Mouse (Mus musculus): ENCODE measurements around the gene Efhd2. TPM values are rescaled to one million over a fixed set of nuclear protein-coding genes. Genes with fewer than 3 reads are reported as not detected.
A peak's percentile ranks its signal among the peaks of the same experiment; 100 is the strongest.

Efhd2 gene
- polyA plus RNA-seq, 1 experiment from 2014 or later, result 53.8 TPM

DNA sequence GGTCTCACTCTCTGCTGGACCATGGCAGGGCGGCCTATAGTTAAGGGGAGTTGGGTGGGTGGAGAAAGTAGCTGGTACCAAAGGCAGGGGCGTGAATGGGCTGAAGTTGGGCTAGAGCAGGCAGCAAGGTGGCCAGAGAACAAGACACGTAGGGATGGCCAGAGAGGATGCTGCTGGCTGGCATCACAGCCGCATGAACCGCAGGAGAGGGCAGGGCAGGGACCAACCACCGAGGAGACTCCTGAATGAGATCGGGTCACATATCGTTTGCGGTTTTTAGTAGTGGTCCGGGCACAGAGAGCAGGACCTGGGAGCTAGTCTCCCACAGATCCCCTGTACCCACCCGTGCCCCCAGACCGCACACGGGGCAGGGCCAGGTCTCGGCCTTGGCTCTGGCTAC is 15.4 kb downstream of the Efhd2 start:
- Histone ChIP-seq H3K9me3 (ENCODE audit: control insufficient read depth, low read length) (no peaks in the 10 kb centered on the region), H3K27ac (replicated peaks; ENCODE audit: low read depth, low read length) (no peak overlapping the region), H3K27me3 (ENCODE audit: control insufficient read depth, insufficient read depth, low read length) (no peaks in the 10 kb centered on the region), H3K4me1 (ENCODE audit: control insufficient read depth, insufficient read depth, low read length) (no peaks in the 10 kb centered on the region), H3K9ac (replicated peaks; ENCODE audit: low read length) (no peak overlapping the region), H3K36me3 (ENCODE audit: control insufficient read depth, insufficient read depth, low read length) (peaks cover 30% of the 10 kb centered on the region), H3K4me2 (ENCODE audit: low read length) (no peak overlapping the region), H3K4me3 (replicated peaks; ENCODE audit: low read depth, low read length) (no peak overlapping the region)
- WGBS, result 93% methylated on average over 14 of the region's 14 CpGs
- no peak for ATAC-seq (ENCODE audit: low FRiP score, low TSS enrichment)
- DNase-seq, result no peak

DNA sequence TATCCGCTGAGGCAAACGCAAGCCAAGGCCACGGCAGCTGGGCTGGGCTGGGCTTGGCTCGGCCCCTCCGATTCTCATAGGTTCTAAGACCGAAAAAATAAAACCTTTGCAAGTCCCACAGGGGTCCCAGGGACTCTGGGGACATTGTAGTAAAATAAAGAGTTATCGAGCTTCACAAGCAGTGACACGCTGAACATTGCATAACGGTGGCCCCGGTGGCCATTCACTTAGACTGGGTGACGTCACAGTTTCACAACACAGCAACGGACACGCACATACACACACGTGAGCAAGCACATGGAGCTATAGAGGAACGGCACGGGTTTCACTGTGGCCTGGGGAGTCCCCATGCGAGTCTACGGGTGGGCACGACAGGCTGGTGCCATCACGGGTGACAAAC is 16.2 kb downstream of the Efhd2 start:
- Histone ChIP-seq H3K36me3 (ENCODE audit: control insufficient read depth, insufficient read depth, low read length) (peaks cover 30% of the 10 kb centered on the region), H3K4me2 (ENCODE audit: low read length) (no peak overlapping the region), H3K27me3 (ENCODE audit: control insufficient read depth, insufficient read depth, low read length) (no peaks in the 10 kb centered on the region), H3K27ac (replicated peaks; ENCODE audit: low read depth, low read length) (no peak overlapping the region), H3K9me3 (ENCODE audit: control insufficient read depth, low read length) (no peaks in the 10 kb centered on the region), H3K4me3 (replicated peaks; ENCODE audit: low read depth, low read length) (no peak overlapping the region), H3K4me1 (ENCODE audit: control insufficient read depth, insufficient read depth, low read length) (no peaks in the 10 kb centered on the region), H3K9ac (replicated peaks; ENCODE audit: low read length) (no peak overlapping the region)
- no peak for ATAC-seq (ENCODE audit: low FRiP score, low TSS enrichment)
- no peak for DNase-seq
- WGBS, result 93% methylated on average over 20 of the region's 20 CpGs

DNA sequence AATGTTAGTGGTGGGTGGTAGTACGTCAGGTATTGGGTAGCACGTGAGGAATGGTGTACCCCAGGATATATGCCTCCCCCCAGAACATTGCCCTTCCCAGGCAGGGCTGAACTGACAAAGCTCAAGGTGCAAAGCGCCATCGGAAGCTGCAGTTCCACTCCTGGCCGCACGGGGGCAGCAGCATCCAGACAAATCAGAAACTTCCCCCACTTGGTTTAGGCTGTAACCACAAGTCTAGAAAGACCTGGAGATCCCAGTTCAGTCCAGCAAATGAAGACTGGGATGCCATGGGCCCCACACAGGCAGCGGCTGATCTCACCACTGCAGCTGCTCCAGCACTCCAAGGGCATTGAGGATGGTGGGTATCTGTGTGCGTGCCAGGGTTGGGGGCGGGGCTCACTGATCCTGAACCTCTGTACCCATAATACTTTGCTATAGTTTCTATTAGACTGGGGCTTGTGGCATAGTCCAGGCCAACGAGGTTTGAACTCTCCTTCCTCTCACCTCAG is 17.2 kb downstream of the Efhd2 start:
- H3K4me1 ChIP-seq (ENCODE audit: control insufficient read depth, insufficient read depth, low read length), result no peaks in the 10 kb centered on the region
- 16% methylated on average over 10 of the region's 10 CpGs for WGBS
- no peak overlapping the region for H3K4me2 ChIP-seq (ENCODE audit: low read length)
- ATAC-seq (ENCODE audit: low FRiP score, low TSS enrichment) (peak; percentile 67; the same call in 1 of the 2 replicates), DNase-seq (peak; percentile 90)
- no peak overlapping the region; the same call in 1 of the 2 replicates for H3K9ac ChIP-seq (replicated peaks; ENCODE audit: low read length)
- no peaks in the 10 kb centered on the region for H3K9me3 ChIP-seq (ENCODE audit: control insufficient read depth, low read length)
- H3K4me3 ChIP-seq (replicated peaks; ENCODE audit: low read depth, low read length), result no peak overlapping the region
- peaks cover 30% of the 10 kb centered on the region for H3K36me3 ChIP-seq (ENCODE audit: control insufficient read depth, insufficient read depth, low read length)
- H3K27me3 ChIP-seq (ENCODE audit: control insufficient read depth, insufficient read depth, low read length), result no peaks in the 10 kb centered on the region
- H3K27ac ChIP-seq (replicated peaks; ENCODE audit: low read depth, low read length), result peak overlapping the region; percentile 32; the same call in 1 of the 2 replicates

DNA sequence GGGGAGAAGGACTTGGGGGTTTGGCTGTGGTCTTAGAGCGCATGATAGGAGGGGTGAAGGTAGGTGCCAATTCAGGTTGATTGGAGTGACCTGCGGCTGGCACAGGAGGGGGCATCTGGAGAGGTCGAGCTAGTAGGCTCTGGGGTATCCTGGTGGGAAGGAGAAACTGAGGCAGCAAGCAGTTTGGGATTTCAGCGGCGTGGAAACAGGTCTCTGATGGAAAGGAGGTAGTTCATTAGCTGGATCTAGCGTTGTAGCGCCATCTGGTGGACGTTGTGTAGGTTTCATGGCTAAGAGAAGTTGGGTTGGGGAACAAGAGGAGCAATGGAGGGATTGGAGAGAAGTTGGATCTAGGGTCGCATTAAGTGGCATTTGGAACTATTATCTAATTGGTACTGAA is 21.3 kb downstream of the Efhd2 start:
- no peaks in the 10 kb centered on the region for H3K36me3 ChIP-seq (ENCODE audit: control insufficient read depth, insufficient read depth, low read length)
- H3K4me3 ChIP-seq (replicated peaks; ENCODE audit: low read depth, low read length), result no peak overlapping the region
- no peak overlapping the region for H3K27ac ChIP-seq (replicated peaks; ENCODE audit: low read depth, low read length)

DNA sequence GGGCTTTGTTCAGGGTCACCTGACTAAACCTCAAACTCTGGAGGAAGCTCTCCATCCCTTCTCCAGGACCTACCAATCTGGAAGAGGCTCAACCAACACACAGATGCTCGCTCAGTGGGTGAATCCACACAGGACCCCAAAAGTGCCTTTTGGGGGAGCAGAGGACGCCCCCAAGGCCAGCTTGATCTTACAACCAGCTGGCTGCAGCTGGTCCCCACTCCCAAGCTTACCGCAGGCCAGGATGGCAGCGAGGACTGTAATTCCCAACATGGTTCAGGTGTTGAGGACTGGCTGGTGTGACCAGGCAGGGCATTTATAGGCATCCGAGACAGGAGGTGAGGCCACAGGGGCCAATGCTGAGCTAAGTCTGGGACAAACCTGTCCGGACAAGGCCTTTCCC is 28.7 kb downstream of the Efhd2 start, which contains the start of gene Ctrc:
Ctrc (minus strand) TSS at position 361 of the 400 bp plus-strand sequence.
- H3K27ac ChIP-seq (replicated peaks; ENCODE audit: low read depth, low read length), result no peak within 1 kb of the TSS
- 83% methylated on average over 6 of the region's 6 CpGs for WGBS
- H3K9me3 ChIP-seq (ENCODE audit: control insufficient read depth, low read length), result no peaks in the 10 kb centered on the region
- H3K4me1 ChIP-seq (ENCODE audit: control insufficient read depth, insufficient read depth, low read length), result no peaks in the 10 kb centered on the region
- no peak within 1 kb of the TSS for H3K4me2 ChIP-seq (ENCODE audit: low read length)
- no peak within 1 kb of the TSS for H3K9ac ChIP-seq (replicated peaks; ENCODE audit: low read length)
- no peaks in the 10 kb centered on the region for H3K36me3 ChIP-seq (ENCODE audit: control insufficient read depth, insufficient read depth, low read length)
- no peaks in the 10 kb centered on the region for H3K27me3 ChIP-seq (ENCODE audit: control insufficient read depth, insufficient read depth, low read length)
- no peak for DNase-seq
- H3K4me3 ChIP-seq (replicated peaks; ENCODE audit: low read depth, low read length), result no peak within 1 kb of the TSS
- ATAC-seq (ENCODE audit: low FRiP score, low TSS enrichment), result no peak

More for the DNA sequence above, 21.3 kb downstream of the Efhd2 start:
- ATAC-seq (ENCODE audit: low FRiP score, low TSS enrichment) (no peak), DNase-seq (peak; percentile 85)
- 76% methylated on average over 9 of the region's 9 CpGs for whole genome bisulfite sequencing
- no peak overlapping the region for H3K4me2 ChIP-seq (ENCODE audit: low read length)
- no peaks in the 10 kb centered on the region for H3K4me1 ChIP-seq (ENCODE audit: control insufficient read depth, insufficient read depth, low read length)
- H3K9ac ChIP-seq (replicated peaks; ENCODE audit: low read length), result no peak overlapping the region
- H3K9me3 ChIP-seq (ENCODE audit: control insufficient read depth, low read length), result no peaks in the 10 kb centered on the region
- H3K27me3 ChIP-seq (ENCODE audit: control insufficient read depth, insufficient read depth, low read length), result no peaks in the 10 kb centered on the region

DNA sequence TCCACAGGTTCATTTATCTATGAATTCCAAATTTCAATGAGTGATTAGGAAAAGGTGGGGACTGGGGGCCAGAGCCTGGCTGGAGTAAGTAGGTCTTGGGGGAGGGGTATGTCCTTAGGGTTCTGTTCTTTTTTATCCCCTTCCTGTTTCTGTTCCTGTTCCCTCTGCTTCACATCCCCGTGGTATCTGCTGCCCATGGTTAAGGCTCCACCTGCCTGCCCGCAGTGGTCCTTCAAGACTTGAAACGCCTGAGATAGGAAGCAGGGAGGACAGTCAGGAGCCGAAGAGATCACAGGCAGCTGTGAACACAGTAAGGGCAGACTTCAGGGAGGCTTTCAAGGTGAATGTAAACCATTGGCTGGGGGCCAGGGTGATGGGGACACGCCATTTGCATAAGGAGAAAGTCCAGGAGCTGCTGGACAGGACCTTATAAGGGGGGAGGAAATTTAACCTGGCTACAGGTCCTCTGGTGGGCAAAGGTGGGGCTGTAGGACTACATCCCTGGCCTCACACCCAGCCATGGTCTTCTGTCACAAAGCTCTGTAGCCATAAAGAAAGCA is 40.1 kb downstream of the Efhd2 start:
- no peak for ATAC-seq (ENCODE audit: low FRiP score, low TSS enrichment)
- Histone ChIP-seq H3K36me3 (ENCODE audit: control insufficient read depth, insufficient read depth, low read length) (no peaks in the 10 kb centered on the region), H3K27ac (replicated peaks; ENCODE audit: low read depth, low read length) (no peak overlapping the region), H3K27me3 (ENCODE audit: control insufficient read depth, insufficient read depth, low read length) (no peaks in the 10 kb centered on the region), H3K4me2 (ENCODE audit: low read length) (no peak overlapping the region), H3K4me3 (replicated peaks; ENCODE audit: low read depth, low read length) (no peak overlapping the region), H3K4me1 (ENCODE audit: control insufficient read depth, insufficient read depth, low read length) (no peaks in the 10 kb centered on the region), H3K9me3 (ENCODE audit: control insufficient read depth, low read length) (no peaks in the 10 kb centered on the region), H3K9ac (replicated peaks; ENCODE audit: low read length) (no peak overlapping the region)
- 66% methylated on average over 5 of the region's 5 CpGs for WGBS
- no peak for DNase-seq

DNA sequence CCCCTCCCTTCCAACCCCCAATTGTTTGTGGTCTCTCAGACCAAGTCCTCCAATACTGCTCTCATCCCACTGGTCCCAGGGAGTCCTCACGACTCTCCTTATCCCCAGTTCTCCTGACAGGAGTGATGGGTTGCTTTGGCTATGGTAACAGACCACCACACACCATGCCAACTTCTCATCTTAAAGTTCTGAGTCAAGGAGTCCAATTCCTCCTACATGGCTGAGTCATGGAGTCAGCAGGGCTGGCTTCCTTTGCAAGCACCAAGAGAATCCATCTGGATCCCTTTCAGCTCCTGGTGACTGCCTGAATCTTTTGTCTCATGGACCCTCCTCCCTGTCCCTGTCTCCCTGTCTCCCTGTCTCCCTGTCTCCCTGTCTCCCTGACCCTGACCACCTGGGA is 40.8 kb downstream of the Efhd2 start:
- Histone ChIP-seq H3K4me2 (ENCODE audit: low read length) (no peak overlapping the region), H3K4me1 (ENCODE audit: control insufficient read depth, insufficient read depth, low read length) (no peaks in the 10 kb centered on the region), H3K27ac (replicated peaks; ENCODE audit: low read depth, low read length) (no peak overlapping the region), H3K9me3 (ENCODE audit: control insufficient read depth, low read length) (no peaks in the 10 kb centered on the region), H3K4me3 (replicated peaks; ENCODE audit: low read depth, low read length) (no peak overlapping the region), H3K27me3 (ENCODE audit: control insufficient read depth, insufficient read depth, low read length) (no peaks in the 10 kb centered on the region), H3K9ac (replicated peaks; ENCODE audit: low read length) (no peak overlapping the region), H3K36me3 (ENCODE audit: control insufficient read depth, insufficient read depth, low read length) (no peaks in the 10 kb centered on the region)
- 45% methylated on average over 1 of the region's 1 CpGs for WGBS
- DNase-seq (no peak), ATAC-seq (ENCODE audit: low FRiP score, low TSS enrichment) (no peak)

DNA sequence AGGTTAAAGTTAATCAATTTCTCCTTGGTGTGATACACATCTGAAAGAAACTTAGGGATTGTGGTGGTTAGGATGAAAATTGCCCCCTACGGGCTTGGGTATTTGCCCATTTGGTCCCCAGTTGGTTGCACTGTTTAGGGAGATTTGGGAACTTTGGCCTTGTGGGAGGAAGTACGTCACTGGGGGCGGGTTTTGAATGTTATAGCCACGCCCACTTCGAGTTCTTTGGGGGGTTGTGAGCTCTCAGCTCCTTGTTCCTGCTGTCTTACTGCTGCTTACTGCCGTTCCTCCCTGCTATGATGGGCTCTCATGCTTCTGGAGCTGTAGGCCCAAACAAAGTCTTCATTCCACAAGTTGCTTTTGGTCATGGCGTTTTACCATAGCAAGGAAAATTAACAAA is 43.4 kb downstream of the Efhd2 start:
- Histone ChIP-seq H3K27me3 (ENCODE audit: control insufficient read depth, insufficient read depth, low read length) (no peaks in the 10 kb centered on the region), H3K27ac (replicated peaks; ENCODE audit: low read depth, low read length) (no peak overlapping the region), H3K4me2 (ENCODE audit: low read length) (no peak overlapping the region), H3K9ac (replicated peaks; ENCODE audit: low read length) (no peak overlapping the region), H3K9me3 (ENCODE audit: control insufficient read depth, low read length) (no peaks in the 10 kb centered on the region), H3K4me1 (ENCODE audit: control insufficient read depth, insufficient read depth, low read length) (no peaks in the 10 kb centered on the region), H3K4me3 (replicated peaks; ENCODE audit: low read depth, low read length) (no peak overlapping the region), H3K36me3 (ENCODE audit: control insufficient read depth, insufficient read depth, low read length) (no peaks in the 10 kb centered on the region)
- no peak for DNase-seq
- no peak for ATAC-seq (ENCODE audit: low FRiP score, low TSS enrichment)
- 85% methylated on average over 7 of the region's 7 CpGs for WGBS

DNA sequence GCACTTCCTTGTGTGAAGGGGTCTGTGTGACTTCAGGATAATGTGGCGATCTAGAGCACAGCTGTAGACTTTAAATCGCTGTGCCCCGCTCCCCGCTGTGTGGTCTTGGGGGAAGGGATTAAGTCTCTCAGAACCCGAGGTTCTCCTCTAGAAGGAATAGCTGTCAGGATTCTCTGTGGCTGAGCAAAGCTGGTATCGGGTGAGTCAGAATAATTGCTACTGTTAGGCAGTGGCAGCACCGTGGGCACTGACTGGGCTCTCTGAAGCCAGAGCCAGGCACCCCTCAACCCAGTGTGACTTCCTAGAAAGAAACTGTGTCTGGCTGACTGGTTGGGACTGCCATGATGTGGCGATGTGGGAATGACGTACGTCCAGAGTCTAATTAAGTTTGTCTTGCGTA is 44.3 kb downstream of the Efhd2 start:
- Histone ChIP-seq H3K9ac (replicated peaks; ENCODE audit: low read length) (no peak overlapping the region), H3K36me3 (ENCODE audit: control insufficient read depth, insufficient read depth, low read length) (no peaks in the 10 kb centered on the region), H3K4me1 (ENCODE audit: control insufficient read depth, insufficient read depth, low read length) (no peaks in the 10 kb centered on the region), H3K27me3 (ENCODE audit: control insufficient read depth, insufficient read depth, low read length) (no peaks in the 10 kb centered on the region), H3K4me2 (ENCODE audit: low read length) (no peak overlapping the region), H3K9me3 (ENCODE audit: control insufficient read depth, low read length) (no peaks in the 10 kb centered on the region), H3K4me3 (replicated peaks; ENCODE audit: low read depth, low read length) (no peak overlapping the region), H3K27ac (replicated peaks; ENCODE audit: low read depth, low read length) (no peak overlapping the region)
- 54% methylated on average over 11 of the region's 11 CpGs for WGBS
- ATAC-seq (ENCODE audit: low FRiP score, low TSS enrichment) (no peak), DNase-seq (no peak)

Measured in midbrain, embryonic 14.5 days (tissue).